Mouse (Mus musculus) kidney, adult 9 months (tissue): ENCODE measurements at regions not wholly inside any gene's neighbourhood (a gene's known extent, or its start where the extent isn't known, plus 50 kb on each side); places are given as distances from the start of the nearest gene placed in this dataset.
A peak's percentile ranks its signal among the peaks of the same experiment; 100 is the strongest.
"Not testable (repeated sequence)": the region's sequence is repeated elsewhere in the genome, so short reads cannot be mapped to it uniquely, and the experiment has no call there.

Source experiments
- DNase-seq: peaks from one replicate; pipeline ENCODE4 v3.0.0; 2022

- DNase-seq, result no peak
These were observed 283.0 kb upstream of the Arglu1 start for GRCm38 (mm10) chr8:8973334-8973733.

- DNase-seq, result no peak
These were observed 280.5 kb upstream of the Arglu1 start for GRCm38 (mm10) chr8:8970776-8971175.

DNA sequence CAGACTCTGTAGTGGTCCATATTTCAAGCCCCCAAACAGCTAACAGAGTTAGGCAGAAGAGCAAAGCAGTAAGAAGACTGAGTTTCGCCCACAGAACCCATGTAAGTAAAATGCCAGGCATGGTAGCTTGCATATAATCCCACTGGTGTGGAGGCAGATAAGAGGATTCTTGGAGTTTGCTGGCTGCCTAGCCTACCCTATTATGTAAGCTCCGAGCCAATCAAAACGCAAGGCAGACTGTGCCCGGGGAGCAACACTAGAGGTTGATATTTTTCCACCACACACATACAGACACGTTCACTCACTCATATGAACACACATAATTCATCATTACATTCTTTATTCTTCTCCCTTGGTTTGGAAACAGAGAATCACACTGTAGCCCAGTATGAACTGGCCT is 280.0 kb upstream of the Arglu1 start:
- DNase-seq, result no peak

DNA sequence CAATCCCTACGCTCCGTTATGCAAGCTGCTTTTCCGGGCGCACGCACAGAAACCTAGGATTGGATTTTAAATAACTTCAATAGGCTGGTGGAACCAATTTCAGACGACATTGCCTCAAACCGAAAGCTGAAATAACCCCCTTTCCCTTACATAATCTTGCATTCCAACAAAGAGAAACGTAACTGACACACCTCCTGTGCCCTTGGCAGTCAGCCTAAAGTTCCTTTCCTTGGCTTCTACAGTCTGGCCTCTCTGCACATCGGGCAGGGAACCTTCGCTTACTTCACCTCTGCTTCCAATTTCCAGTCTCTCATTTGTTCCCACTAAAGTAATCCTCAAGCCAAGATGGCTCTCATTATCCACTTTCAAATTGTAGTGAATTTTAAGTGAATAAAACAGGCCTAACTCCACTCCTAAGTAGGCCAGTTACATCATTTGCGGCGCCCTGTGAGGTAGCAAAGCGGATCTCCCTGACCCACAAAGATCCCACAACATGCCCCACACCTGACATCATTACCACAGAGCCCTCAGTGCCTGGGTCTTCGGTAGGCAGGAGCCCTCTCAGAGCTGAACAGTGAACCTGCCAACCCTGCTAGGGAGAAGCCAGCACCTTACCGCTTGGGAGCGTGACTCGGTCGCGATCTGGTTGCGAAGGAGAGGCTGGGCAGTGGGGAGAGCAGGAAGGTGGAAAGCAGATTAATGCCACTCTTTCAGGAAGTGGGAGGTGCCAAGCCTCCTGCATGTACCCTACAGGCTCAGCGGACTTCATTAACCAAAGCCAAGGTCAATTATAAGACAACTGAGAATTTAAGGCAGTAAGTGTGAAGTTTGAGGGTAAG is 279.0 kb upstream of the Arglu1 start:
- DNase-seq, result peak; percentile 70

- DNase-seq, result no peak
These were observed 276.3 kb upstream of the Arglu1 start for GRCm38 (mm10) chr8:8966658-8967048.

DNA sequence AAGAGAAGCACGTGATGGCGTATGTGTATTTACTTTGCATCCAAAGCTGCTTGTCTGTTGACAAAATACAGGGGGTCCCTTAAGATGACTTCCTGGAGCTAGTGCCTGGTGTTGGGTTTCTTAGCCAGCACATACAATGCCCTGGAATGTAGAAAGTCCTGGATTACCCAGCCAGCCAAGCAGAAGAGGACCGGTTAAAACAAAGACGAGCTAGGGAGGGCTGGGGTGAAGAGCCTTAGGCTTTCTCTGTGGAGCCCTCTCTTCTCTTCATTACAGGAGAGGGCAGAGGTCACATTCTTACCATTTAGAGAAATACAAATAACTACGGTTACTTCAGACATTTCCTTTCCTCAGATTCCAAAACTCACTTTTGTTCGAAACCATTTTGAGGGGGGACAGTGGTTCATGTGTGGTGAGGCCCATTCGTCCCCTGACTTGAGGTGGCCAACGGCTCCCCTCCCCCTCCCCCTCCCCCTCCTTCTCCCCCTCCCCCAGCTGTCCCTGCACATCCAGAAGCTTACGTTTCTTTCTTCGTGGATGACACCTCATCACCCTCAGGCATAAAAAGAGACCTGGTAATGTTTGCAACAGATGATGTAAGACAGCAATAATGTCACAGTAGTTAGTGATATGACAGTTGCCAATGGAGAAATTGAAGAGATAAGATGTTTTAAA is 275.8 kb upstream of the Arglu1 start:
- no peak for DNase-seq

DNA sequence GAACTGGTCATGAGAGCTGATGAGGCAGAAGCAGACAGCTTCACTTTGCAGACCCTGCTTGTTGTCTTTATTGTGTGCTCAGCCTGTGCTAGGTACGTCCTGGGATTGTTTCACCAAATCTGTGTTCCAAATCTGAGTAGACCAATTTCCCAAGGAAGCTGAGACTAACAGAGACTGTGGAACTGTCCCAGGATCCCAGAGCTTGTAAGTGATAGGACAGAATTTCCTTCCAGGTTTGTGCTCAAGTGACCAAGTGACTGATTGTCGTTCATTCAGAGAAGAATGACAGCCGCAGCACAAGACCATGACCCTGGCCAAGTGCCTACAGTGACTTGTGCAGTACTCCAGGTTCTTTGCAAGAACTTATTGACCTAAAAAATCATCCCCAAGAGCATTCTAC is 269.9 kb upstream of the Arglu1 start:
- DNase-seq, result no peak

GRCm38 (mm10) chr8:8959787-8960093 is 269.4 kb upstream of the Arglu1 start:
- DNase-seq, result no peak

GRCm38 (mm10) chr8:8959021-8959786 is 268.9 kb upstream of the Arglu1 start:
- DNase-seq, result no peak

DNA sequence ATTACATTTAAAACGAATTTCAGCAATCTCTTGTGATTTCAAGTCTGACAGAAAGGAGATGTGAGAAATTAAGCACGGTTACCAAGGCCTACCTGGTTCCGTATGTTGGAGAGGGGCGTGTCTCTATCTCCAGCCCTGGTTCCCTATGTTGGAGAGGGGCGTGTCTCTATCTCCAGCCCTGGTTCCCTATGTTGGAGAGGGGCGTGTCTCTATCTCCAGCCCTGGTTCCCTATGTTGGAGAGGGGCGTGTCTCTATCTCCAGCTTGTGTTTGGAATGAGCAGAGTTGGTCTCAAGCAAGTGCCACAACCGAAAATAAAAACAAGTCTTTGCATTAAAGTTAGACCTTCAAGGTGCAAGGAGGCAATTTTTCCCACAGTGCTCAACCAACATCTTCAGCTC is 267.8 kb upstream of the Arglu1 start:
- not testable (repeated sequence) for DNase-seq

DNA sequence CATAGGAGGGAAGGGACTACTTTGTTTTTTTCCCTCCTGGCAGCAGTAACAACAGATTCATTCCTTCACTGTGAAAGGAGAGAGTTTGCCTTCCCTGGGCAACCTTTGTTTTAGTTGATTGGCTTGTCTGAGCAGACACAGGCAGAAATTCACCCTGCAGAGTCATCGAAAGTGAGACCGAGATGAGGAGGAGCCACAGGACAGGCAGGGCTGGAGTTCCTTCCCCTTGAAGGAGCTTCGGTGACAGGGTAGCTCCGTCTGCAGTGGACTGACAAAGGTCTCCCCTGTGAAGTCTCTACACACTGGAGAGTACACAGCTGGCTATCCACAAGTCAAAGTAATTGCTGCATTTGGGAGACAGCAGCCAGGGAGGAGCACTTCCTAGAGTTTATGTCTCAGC is 261.9 kb upstream of the Arglu1 start:
- DNase-seq, result no peak

DNA sequence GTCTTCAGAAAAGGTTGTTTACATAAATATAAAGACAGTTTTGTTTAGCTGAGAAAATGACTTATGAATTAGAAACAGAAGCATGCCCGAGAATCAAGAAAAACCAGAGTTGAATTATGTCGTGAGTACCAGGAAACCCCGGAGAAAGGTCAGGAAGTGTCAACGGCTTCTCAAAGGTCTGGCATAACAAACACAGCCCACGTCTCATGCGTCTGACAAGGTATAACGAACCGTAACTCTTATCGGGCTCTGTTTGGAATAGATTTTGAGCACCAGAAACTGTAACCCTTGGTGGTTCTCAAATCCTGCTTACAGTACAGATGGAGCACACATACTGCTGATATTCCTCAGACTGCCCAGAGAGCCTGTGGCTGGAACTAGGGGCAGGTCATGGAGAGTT is 260.9 kb upstream of the Arglu1 start:
- DNase-seq, result no peak

- DNase-seq, result no peak
These were observed 257.3 kb upstream of the Arglu1 start for GRCm38 (mm10) chr8:8947516-8948161.

GRCm38 (mm10) chr8:8942991-8943390 is 252.7 kb upstream of the Arglu1 start:
- DNase-seq, result no peak

DNA sequence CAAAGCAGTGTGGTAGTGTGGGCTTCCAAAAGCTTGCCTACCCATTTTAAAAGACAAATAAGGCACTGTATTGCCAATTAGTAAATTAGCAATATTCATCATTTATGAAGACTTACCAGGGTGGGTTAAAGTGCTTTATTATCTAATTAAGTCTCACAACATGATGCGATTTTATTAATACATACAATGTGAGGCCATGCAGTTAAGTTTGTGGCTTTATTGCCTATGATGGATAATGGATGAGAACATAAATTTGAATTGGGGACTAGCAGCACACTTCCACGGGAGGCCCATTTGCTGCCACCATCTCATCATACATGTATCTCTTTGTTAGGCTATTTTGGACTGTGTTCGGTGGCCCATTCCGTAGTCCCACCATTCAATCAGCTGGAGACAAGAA is 250.6 kb upstream of the Arglu1 start:
- DNase-seq, result no peak

DNA sequence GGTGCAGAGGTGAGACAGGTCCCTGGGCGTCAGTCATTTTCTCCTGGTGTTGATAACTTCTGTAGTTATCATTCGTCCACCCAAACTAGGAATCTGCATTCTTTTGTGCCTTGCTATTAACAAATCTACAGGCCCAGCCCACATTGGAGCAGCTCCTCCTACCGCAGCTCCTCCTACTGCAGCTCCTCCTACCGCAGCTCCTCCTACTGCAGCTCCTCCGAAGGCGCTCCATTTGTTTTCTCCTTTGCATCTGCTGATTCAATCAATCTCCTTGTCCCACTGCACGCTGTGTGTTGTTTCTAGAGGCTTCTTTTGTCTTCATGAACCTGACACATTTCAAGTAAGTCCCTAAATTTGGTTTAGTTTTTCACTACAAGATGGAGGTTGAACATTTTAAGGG is 248.2 kb upstream of the Arglu1 start:
- DNase-seq, result no peak

GRCm38 (mm10) chr8:8932466-8932865 is 242.1 kb upstream of the Arglu1 start:
- DNase-seq, result no peak

DNA sequence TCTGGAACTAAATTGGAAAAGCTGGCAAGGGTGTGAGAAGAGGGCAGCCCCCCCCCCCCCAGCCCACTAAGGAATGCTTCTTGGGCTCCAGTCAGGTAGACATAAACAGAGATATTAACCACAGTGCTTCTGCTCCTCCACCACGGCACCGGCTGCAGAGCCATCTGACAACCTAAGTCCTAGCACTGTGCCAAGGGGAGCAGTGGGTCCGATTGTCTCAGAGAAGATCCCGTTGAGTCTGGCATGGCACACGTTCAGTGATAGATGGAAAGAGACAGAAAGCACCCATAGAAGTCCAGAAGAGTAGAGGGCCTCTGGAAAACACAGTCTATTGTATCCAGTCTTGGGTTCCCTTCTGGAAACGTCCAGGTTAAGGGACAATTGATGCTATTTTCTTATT is 241.4 kb upstream of the Arglu1 start:
- DNase-seq, result no peak

- no peak for DNase-seq
These were observed 237.9 kb upstream of the Arglu1 start for GRCm38 (mm10) chr8:8928074-8928862.

GRCm38 (mm10) chr8:8921446-8921845 is 231.1 kb upstream of the Arglu1 start:
- peak; percentile 4 for DNase-seq

DNA sequence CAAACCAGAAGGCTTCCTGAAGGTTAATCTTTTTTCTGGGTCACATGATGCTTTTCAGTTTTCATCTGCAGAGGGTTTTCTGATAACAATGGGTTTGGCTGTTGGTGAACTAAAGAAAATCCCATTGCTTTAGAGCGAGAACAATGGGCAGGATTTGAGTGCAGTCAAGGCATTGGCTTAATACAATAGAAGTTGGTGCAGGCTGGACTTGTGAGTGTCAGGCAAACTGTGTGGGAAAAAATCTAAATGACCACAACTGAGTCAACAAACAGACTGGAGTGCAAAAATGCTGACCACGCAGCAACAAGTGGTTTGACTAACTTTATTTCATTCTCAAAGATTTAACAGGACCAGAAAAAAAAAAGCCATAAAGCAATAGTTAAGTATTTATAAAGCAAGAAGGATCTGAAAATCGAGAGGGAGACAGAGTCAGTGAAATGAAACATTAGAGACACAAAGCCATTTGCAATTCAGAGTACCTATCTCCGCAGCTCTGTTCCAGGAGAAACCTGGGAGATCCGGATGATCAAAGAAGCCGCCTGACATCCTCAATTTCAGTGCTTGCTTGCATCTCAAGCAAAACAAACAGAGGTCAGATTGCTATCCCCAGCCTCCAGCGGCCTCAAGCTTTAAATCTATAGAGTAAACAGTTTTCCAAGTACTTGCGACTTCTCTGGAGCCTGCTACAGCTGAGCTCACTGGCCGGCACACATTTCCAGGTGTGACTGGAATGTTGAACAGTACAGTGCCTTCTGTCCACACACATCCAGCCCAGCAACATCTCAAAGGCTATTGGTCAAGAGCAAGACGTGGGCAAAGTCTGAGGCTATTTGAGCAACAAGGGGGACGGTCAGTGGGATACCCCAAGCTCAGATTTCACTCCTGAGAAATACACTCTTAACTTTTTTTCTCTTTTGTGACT is 229.5 kb upstream of the Arglu1 start:
- DNase-seq, result no peak
